Mouse (Mus musculus) embryonic stem cell, embryonic (primary cell): Measurements from ENCODE around the gene Kbtbd4.

Experiments
- CTCF ChIA-PET, 4 experiments: fragments of 300-600 bp in 2 of 4; fragments of 350-600 bp in 2 of 4; sonication (Branson Sonifier 250); formaldehyde crosslinking; loops; one replicate each; lab custom pipeline; 2022; ENCODE audit warnings: inconsistent platforms in 2 of 4; lab: Charles Lee
- POLR2A ChIA-PET, 4 experiments: fragments of 300-600 bp in 2 of 4; fragments of 350-600 bp in 2 of 4; sonication (Branson Sonifier 250); formaldehyde crosslinking; loops; one replicate each; lab custom pipeline; 2022; ENCODE audit warnings: antibody characterized with exemption in 4 of 4, inconsistent platforms in 1 of 4; lab: Charles Lee

Gene Kbtbd4

DNA sequence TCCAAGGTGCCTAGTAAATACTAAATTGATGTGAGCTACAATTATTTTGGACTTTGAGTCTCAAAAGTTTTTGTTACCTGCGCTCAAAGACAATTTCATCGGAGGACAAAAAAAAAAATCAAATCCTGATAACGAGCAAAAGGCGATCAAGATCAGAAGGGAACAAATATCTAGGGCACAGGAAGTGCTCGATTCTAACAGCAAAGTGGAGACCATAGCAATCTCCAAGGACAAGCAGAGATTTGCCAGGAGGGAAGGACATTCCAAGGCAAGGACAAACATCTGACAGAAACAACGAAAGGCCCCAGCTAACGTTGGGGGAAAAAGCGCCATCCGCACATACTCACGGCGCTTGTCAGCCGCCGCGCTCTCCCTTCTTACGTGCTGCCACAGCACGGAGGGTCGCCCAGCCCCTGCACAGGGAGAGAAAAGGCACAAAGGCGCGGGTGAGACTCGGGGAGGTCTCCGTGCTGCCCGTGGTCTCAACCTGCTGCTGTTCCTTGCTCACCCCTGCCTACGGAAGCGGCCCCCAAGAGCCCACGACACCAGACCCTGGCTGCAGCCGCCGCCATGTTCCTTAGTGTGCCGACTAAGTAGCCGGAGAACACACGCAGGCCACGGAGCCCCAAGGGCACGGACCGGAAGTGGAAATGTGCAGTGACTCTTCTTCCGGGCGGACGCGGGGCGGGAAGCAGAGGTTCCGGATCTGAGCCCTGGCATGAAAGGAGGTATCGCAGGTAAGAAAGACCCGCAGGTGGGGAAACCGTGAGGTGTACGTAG, at the start of gene Kbtbd4, which contains the start of gene Ndufs3:
Gene Kbtbd4, plus strand, starts transcription at position 665 of the 780 bp plus-strand sequence.
Gene Ndufs3, minus strand, starts transcription at position 752 of the 780 bp plus-strand sequence.
- ChIA-PET POLR2A (interaction anchor here (0.5 to 5.4 kb wide), 42 partner anchors 9 to 596 kb away, joined by 3 to 118 read pairs (median 4); partner anchors contain the start of genes C1qtnf4 (in 2 of the 4), Acp2 (in 1 of the 4) and Nr1h3 (in 1 of the 4)), CTCF (interaction anchor here in 2 of 4 experiments (0.6 to 1.0 kb wide), 3 partner anchors 279 to 937 kb away, joined by 4 to 5 read pairs (median 4); no protein-coding TSS in a partner anchor)

DNA sequence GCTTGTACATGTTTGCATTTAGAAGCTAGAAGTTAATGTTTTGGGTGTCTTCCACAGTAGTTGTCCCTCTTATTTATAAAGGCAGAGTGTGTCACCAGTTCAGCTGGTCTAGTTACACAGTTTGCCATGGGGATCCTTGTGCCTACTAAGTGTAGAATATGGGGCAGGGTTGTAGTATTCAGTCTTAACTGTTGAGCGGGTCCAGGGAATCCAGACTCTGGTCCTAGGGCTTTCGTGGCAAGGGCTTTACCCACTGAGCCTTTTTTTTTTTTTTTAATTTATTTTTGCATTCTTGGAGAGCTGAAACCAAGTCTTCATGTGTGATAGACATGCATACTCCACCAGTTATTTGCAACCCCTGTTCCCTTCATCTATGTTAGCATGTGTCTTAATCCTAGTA, 43.1 kb upstream of the Kbtbd4 start:
- POLR2A ChIA-PET, result interaction anchor here (0.7 to 3.3 kb wide), 7 partner anchors 10 to 250 kb away, joined by 3 to 14 read pairs (median 4); no protein-coding TSS in a partner anchor

DNA sequence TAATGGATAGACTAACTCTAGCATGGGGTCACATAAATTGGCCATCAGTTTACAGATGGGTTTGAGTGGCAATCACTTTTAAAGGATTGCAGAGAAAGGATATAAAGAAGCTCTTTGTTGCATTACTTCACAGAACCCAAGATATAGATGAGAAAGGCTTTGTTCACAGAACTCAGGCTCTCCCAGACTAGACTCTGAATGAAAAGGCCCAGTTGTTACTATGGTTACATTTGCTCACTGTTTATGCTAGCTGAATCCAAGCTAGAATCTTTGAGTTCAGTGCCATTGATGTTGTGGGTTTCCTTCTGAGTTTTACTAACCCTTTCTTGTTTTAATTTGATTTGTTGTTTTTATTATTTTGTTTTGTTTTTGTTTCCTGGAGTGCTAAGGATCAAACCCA, 40.4 kb upstream of the Kbtbd4 start:
- CTCF ChIA-PET, result interaction anchor here in 1 of 4 experiments (0.6 kb wide), 1 partner anchor 82 kb away, joined by 3 read pairs; no protein-coding TSS in a partner anchor

More for the DNA sequence above, 43.1 kb upstream of the Kbtbd4 start:
- CTCF ChIA-PET, result no interaction called here

DNA sequence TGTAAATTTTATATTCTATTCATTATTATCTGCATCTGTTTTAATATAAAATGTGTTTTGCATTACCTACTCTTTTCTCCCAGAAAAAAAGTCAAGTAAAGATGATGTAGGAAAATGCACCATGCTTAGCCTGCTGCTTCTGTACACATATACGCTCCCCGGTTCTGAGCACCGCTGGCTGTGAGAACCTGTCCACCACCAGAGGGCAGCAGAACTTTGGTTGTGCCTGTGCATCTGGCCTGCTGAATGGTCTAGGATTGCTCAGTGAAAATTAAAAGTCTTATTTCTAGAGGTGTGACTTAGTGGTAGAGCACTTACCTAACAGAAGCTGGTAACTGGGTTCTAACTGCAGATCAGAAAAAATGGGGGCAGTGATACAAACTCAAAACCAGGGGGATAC, 38.0 kb upstream of the Kbtbd4 start:
- ChIA-PET POLR2A (interaction anchor here in 3 of 4 experiments (0.8 to 3.7 kb wide), 22 partner anchors 8 to 204 kb away, joined by 3 to 16 read pairs (median 4); partner anchors contain the start of genes C1qtnf4 (in 2 of the 3), Fnbp4 (in 1 of the 3), Kbtbd4 (in 1 of the 3) and Ndufs3 (in 1 of the 3)), CTCF (interaction anchor here (0.6 to 2.4 kb wide), 27 partner anchors 8 to 249 kb away, joined by 3 to 10 read pairs (median 4); partner anchors contain the start of genes C1qtnf4 (in 1 of the 4) and Slc39a13 (in 1 of the 4))

More for the DNA sequence above, 40.4 kb upstream of the Kbtbd4 start:
- POLR2A ChIA-PET, result interaction anchor here in 2 of 4 experiments (0.6 to 3.7 kb wide), 5 partner anchors 10 to 119 kb away, joined by 3 to 16 read pairs (median 4); partner anchors contain the start of gene Fnbp4 (in 1 of the 2)

GRCm38 (mm10) chr2:90870136-90870601, 34.4 kb upstream of the Kbtbd4 start:
- POLR2A ChIA-PET, result interaction anchor here in 3 of 4 experiments (0.6 to 3.3 kb wide), 9 partner anchors 8 to 237 kb away, joined by 3 to 14 read pairs (median 5); partner anchors contain the start of gene C1qtnf4 (in 1 of the 3)
- CTCF ChIA-PET, result interaction anchor here in 1 of 4 experiments (0.6 kb wide), 1 partner anchor 323 kb away, joined by 5 read pairs; no protein-coding TSS in a partner anchor

DNA sequence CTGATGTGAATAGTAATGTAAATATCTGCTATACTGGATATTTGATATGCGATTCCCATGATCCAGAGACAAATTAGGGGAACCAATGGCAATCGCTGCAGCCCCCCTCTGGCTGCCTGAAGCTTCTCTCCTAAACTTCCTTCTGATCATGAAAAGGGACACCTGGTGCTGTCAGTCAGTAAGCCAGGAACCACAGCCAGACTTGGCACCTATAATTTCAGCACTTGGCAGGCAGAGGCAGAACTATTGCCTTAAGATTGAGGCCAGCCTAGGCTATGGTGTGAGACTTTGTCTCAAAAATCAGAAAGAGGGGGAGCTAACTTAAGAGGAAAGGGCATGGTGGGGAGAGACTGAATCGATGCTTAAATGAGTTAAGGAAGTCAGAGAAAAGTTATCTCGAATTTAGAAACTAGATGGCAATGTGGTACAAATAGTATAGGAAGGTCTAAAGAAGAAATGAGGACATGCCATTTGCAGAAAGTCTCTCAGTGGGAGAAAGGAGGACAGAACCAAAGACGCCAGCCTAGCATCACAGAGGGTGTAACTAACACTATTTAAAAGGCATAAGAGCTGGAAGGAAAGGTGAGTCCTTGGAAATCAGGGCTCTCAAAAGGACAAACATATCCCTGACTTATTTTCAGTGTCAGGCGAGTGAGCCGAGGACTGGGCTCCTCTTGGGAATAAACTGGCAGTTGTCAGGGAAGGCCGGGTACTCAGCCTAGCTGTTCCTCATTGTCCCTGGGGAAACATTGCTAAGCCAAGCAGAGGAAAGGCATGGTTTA, 33.2 kb upstream of the Kbtbd4 start:
- POLR2A ChIA-PET, result interaction anchor here in 2 of 4 experiments (0.8 to 3.3 kb wide), 13 partner anchors 10 to 164 kb away, joined by 3 to 14 read pairs (median 4); partner anchors contain the start of genes C1qtnf4 (in 1 of the 2) and Rapsn (in 1 of the 2)
- CTCF ChIA-PET, result interaction anchor here in 1 of 4 experiments (0.5 kb wide), 1 partner anchor 13 kb away, joined by 3 read pairs; no protein-coding TSS in a partner anchor

GRCm38 (mm10) chr2:90874025-90874424, 30.5 kb upstream of the Kbtbd4 start:
- ChIA-PET POLR2A (interaction anchor here in 3 of 4 experiments (0.6 to 1.6 kb wide), 4 partner anchors 10 to 42 kb away, joined by 3 to 5 read pairs (median 3); partner anchors contain the start of gene C1qtnf4 (in 1 of the 3)), CTCF (interaction anchor here in 1 of 4 experiments (0.7 kb wide), 1 partner anchor 105 kb away, joined by 4 read pairs; no protein-coding TSS in a partner anchor)

DNA sequence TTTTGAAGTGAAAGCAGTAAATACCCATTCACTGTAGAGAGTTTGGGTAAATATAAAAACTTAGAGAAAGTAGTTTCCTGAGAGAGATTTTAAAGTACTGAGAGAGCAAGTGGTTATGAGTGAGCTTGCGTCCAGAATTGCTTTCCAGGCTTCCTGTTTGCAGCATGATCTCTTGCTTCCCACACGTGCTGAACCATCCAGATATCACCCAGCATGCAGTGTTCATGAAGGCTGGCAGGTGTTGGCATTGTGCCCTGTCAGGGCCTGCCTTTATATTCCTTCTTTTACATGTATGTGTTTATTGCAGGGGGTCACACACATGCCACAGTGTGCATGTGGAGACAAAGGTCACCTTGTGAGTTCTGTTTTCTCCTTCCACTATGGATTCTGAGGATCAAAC, 29.3 kb upstream of the Kbtbd4 start:
- POLR2A ChIA-PET, result interaction anchor here in 2 of 4 experiments (0.6 to 1.6 kb wide), 3 partner anchors 10 to 26 kb away, joined by 3 to 5 read pairs (median 3); partner anchors contain the start of gene C1qtnf4 (in 1 of the 2)
- CTCF ChIA-PET, result interaction anchor here in 1 of 4 experiments (1.0 kb wide), 1 partner anchor 9 kb away, joined by 4 read pairs; no protein-coding TSS in a partner anchor

DNA sequence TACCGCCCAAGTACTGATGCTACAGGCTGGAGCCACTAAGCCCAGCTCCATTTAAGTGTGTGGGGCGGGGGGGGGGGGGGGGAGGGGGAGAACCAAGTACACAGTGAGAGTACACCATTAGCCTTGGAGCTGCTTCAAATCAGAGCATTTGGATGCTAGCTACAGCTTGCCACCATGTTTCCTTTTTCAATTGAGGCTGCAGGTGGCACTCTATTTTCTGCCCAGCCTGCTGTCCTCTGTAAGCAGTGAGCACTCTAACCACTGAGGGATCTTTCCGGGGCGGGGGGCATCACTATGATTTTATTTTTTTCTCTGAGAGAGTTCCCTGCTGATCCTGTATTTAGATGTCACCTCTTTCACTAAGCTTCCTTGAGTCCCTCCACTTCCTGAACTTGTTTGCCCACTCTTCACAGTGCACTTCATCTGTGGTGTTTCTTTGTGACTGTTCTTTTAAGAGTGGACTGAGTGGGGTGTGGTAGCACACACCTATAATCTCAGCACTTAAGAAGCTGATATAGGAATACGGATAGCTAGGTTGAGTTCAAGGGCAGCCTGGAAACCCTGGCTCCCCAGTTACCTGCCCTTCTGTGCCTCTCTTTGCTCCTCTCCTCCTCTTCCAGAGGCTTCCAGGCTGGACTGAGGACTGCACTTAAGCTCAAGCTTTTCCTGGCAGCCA, 26.8 kb upstream of the Kbtbd4 start:
- ChIA-PET POLR2A (interaction anchor here in 2 of 4 experiments (0.7 to 1.5 kb wide), 8 partner anchors 8 to 26 kb away, joined by 3 to 5 read pairs (median 3); no protein-coding TSS in a partner anchor), CTCF (interaction anchor here in 1 of 4 experiments (0.8 kb wide), 1 partner anchor 11 kb away, joined by 3 read pairs; no protein-coding TSS in a partner anchor)

GRCm38 (mm10) chr2:90879419-90879818, 25.1 kb upstream of the Kbtbd4 start:
- CTCF ChIA-PET, result no interaction called here
- POLR2A ChIA-PET, result interaction anchor here in 2 of 4 experiments (0.9 to 2.2 kb wide), 4 partner anchors 10 to 26 kb away, joined by 3 to 4 read pairs (median 3); no protein-coding TSS in a partner anchor

- CTCF ChIA-PET, result interaction anchor here in 1 of 4 experiments (0.5 kb wide), 1 partner anchor 11 kb away, joined by 6 read pairs; no protein-coding TSS in a partner anchor
- POLR2A ChIA-PET, result interaction anchor here in 3 of 4 experiments (0.6 to 2.2 kb wide), 6 partner anchors 9 to 78 kb away, joined by 3 to 6 read pairs (median 4); no protein-coding TSS in a partner anchor
These were observed 24.3 kb upstream of the Kbtbd4 start for GRCm38 (mm10) chr2:90880144-90880785.

DNA sequence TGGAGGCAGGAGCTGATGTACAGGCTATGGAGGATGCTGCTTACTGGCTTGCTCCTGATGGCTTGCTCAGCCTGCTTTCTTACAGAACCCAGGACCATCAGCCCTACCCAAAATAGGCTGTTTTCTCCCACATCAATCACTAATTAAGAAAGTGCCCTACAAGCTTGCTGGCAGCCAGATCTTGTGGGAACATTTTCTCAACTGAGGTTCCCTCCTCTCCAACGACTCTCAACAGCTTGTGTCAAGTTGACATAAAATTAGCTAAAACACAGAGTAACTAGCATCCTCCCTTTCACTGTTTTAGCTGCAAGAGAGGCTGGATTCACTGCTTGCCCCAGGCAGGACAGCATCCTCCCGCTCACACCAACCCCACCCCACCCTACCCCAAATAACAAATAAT, 22.7 kb upstream of the Kbtbd4 start:
- CTCF ChIA-PET, result no interaction called here
- POLR2A ChIA-PET, result interaction anchor here in 2 of 4 experiments (0.8 to 1.5 kb wide), 3 partner anchors 10 to 22 kb away, joined by 3 to 4 read pairs (median 3); no protein-coding TSS in a partner anchor

GRCm38 (mm10) chr2:90885218-90886041, 19.1 kb upstream of the Kbtbd4 start, which contains the start of gene C1qtnf4:
TSS of gene C1qtnf4 (plus strand) at chr2:90885860.
- ChIA-PET CTCF (interaction anchor here in 2 of 4 experiments (0.5 to 1.9 kb wide), 3 partner anchors 18 to 95 kb away, joined by 3 to 10 read pairs (median 3); no protein-coding TSS in a partner anchor), POLR2A (interaction anchor here (0.6 to 3.2 kb wide), 22 partner anchors 8 to 572 kb away, joined by 3 to 27 read pairs (median 5); partner anchors contain the start of genes Kbtbd4 (in 2 of the 4), Ndufs3 (in 2 of the 4) and Lrp4 (in 1 of the 4))

GRCm38 (mm10) chr2:90886436-90886835, 18.1 kb upstream of the Kbtbd4 start:
- ChIA-PET CTCF (interaction anchor here in 3 of 4 experiments (1.0 to 1.9 kb wide), 3 partner anchors 19 to 20 kb away, joined by 3 to 10 read pairs (median 3); no protein-coding TSS in a partner anchor), POLR2A (interaction anchor here in 3 of 4 experiments (0.7 to 3.2 kb wide), 16 partner anchors 9 to 180 kb away, joined by 3 to 27 read pairs (median 5); partner anchors contain the start of genes Kbtbd4 (in 2 of the 3) and Ndufs3 (in 2 of the 3))
